Mouse (Mus musculus) neural tube, postnatal 0 days (tissue): Measurements from ENCODE around the gene Raver1. TPM values are rescaled to one million over a fixed set of nuclear protein-coding genes. Genes with fewer than 3 reads are reported as not detected.

Source experiments
- microRNA counts: library from miRNA; unstranded; fragments of <30 nt; microRNA quantifications from one replicate; lab custom pipeline; 2015
- microRNA-seq: library from miRNA; unstranded; fragments of <30 nt; microRNA quantifications from one replicate; pipeline ENCODE4, GENCODE M21; 2016
- polyA plus RNA-seq: library from polyadenylated mRNA; unstranded; fragments of >200 nt; fragmentation: Nextera tagmentation; extraction: Ambion mirVana; gene quantifications from 2 replicates; pipeline ENCODE4 v1.2.1, GENCODE M21; 2015

The Raver1 gene
- polyA plus RNA-seq, result 16.6 and 21.1 TPM in 2 replicates

GRCm38 (mm10) chr9:21091707-21092320, at the start of gene Raver1, which contains the start of gene Gm38431:
TSS of gene Raver1 (minus strand) at chr9:21092008.
TSS of gene Gm38431 (minus strand) at chr9:21091997.

GRCm38 (mm10) chr9:21131059-21131956, 39.5 kb upstream of the Raver1 start, which contains the start of gene Tyk2:
TSS of gene Tyk2 (minus strand) at chr9:21131243.

GRCm38 (mm10) chr9:21073044-21073840, 18.6 kb downstream of the Raver1 start, which contains the start of the genes Gm49373 and Fdx1l:
TSS of gene Gm49373 (minus strand) at chr9:21073096.
TSS of gene Fdx1l (minus strand) at chr9:21073614.

GRCm38 (mm10) chr9:21067006-21067684, 24.7 kb downstream of the Raver1 start, which contains the start of gene Zglp1:
TSS of gene Zglp1 (minus strand) at chr9:21067093.

GRCm38 (mm10) chr9:21031896-21032351, 59.9 kb downstream of the Raver1 start, which contains the start of gene Icam5:
TSS of gene Icam5 (plus strand) at chr9:21032073.

GRCm38 (mm10) chr9:21029291-21030054, 62.3 kb downstream of the Raver1 start, which contains the start of gene Icam4:
TSS of gene Icam4 (plus strand) at chr9:21029373.

MicroRNA genes within 50 kb of the gene (microRNA counts, 519-probe panel; counts per million panel counts)
- 40.5 counts per million for microRNA mmu-miR-1900 (lab: Ali Mortazavi, UCI)

Small RNA genes within 50 kb of the gene (microRNA-seq; reads per million reads assigned to microRNA genes)
- gene Mir1900 (not detected), gene Mir7082 (not detected)

Other genes with a start within 250 kb of the Raver1 start
- 36.1 and 49.9 TPM in 2 replicates for gene A230050P20Rik, start 223.4 kb downstream of the Raver1 start, polyA plus RNA-seq
- 11.4 and 13.0 TPM in 2 replicates for gene Angptl6, start 212.3 kb downstream of the Raver1 start, polyA plus RNA-seq
- gene Ppan, start 203.8 kb downstream of the Raver1 start, polyA plus RNA-seq, result 37.3 and 39.7 TPM in 2 replicates
- gene Eif3g, start 193.4 kb downstream of the Raver1 start, polyA plus RNA-seq, result 211 and 231 TPM in 2 replicates
- 32.3 and 33.8 TPM in 2 replicates for gene Dnmt1, start 132.1 kb downstream of the Raver1 start, polyA plus RNA-seq
- 7.4 and 10.6 TPM in 2 replicates for gene S1pr2, start 115.2 kb downstream of the Raver1 start, polyA plus RNA-seq
- gene Mrpl4, start 89.3 kb downstream of the Raver1 start, polyA plus RNA-seq, result 133 and 135 TPM in 2 replicates
- gene Icam1, start 76.0 kb downstream of the Raver1 start, polyA plus RNA-seq, result 3.2 and 3.8 TPM in 2 replicates
- gene Icam4, start 62.6 kb downstream of the Raver1 start, polyA plus RNA-seq, result 0.57 TPM in 1 of 2 replicates, not detected in the other
- gene Icam5, start 59.9 kb downstream of the Raver1 start, polyA plus RNA-seq, result 4.0 and 4.1 TPM in 2 replicates
- gene Zglp1, start 24.9 kb downstream of the Raver1 start, polyA plus RNA-seq, result 0.49 and 2.1 TPM in 2 replicates
- gene Gm49373, start 18.9 kb downstream of the Raver1 start, polyA plus RNA-seq, result 1.1 and 1.2 TPM in 2 replicates
- 86.5 and 102 TPM in 2 replicates for gene Fdx1l, start 18.4 kb downstream of the Raver1 start, polyA plus RNA-seq
- 0.35 and 0.42 TPM in 2 replicates for gene Gm38431, start within 50 bp of the Raver1 start, polyA plus RNA-seq
- 6.5 and 7.0 TPM in 2 replicates for gene Tyk2, start 39.2 kb upstream of the Raver1 start, polyA plus RNA-seq
- 152 and 155 TPM in 2 replicates for gene Cdc37, start 58.0 kb upstream of the Raver1 start, polyA plus RNA-seq
- gene Pde4a, start 73.7 kb upstream of the Raver1 start, polyA plus RNA-seq, result 49.6 and 56.9 TPM in 2 replicates
- gene Keap1, start 147.4 kb upstream of the Raver1 start, polyA plus RNA-seq, result 60.8 and 64.1 TPM in 2 replicates
- gene S1pr5, start 156.4 kb upstream of the Raver1 start, polyA plus RNA-seq, result 5.5 and 5.9 TPM in 2 replicates
- 41.7 and 48.3 TPM in 2 replicates for gene Atg4d, start 173.3 kb upstream of the Raver1 start, polyA plus RNA-seq
- gene Kri1, start 196.0 kb upstream of the Raver1 start, polyA plus RNA-seq, result 11.8 and 12.0 TPM in 2 replicates
- 157 and 165 TPM in 2 replicates for gene Cdkn2d, start 199.4 kb upstream of the Raver1 start, polyA plus RNA-seq
- 3.5 and 4.4 TPM in 2 replicates for gene Ap1m2, start 220.3 kb upstream of the Raver1 start, polyA plus RNA-seq
- gene Slc44a2, start 228.7 kb upstream of the Raver1 start, polyA plus RNA-seq, result 47.3 and 53.9 TPM in 2 replicates